In genomic region chr2:132973346-132973745, GRCm38 (mm10) we compare ENCODE assay signal across 22 mouse cellular contexts. TPM values are rescaled to one million over a fixed set of nuclear protein-coding genes. Genes with fewer than 3 reads are reported as not detected.
"Had no signal": no experiment of that assay in that cellular context is flagged by ENCODE, and none has a peak within 500 bp of the region (broad histone marks: within the 10 kb centered on the region; RNA-seq: fewer than 3 reads in every experiment).

No protein-coding gene starts in this region.

- H3K4me3 ChIP-seq: liver, embryonic 15.5 days; midbrain, embryonic 13.5 days; midbrain, embryonic 15.5 days; neural tube, embryonic 12.5 days; stomach, embryonic 15.5 days had no signal

- DNase-seq: liver, postnatal 0 days; lung, adult 2 months; lung, postnatal 14 days; lung, postnatal 36 days; right cerebral cortex, postnatal 14 days; thymus, postnatal 14 days; thymus, postnatal 36 days had no signal

- H3K9me3 ChIP-seq: liver, embryonic 15.5 days; midbrain, embryonic 13.5 days; midbrain, embryonic 15.5 days; neural tube, embryonic 12.5 days; stomach, embryonic 15.5 days had no signal

- H3K36me3 ChIP-seq: liver, embryonic 15.5 days; midbrain, embryonic 13.5 days; midbrain, embryonic 15.5 days; neural tube, embryonic 12.5 days; stomach, embryonic 15.5 days had no signal

- H3K4me2 ChIP-seq: liver, embryonic 15.5 days; midbrain, embryonic 11.5 days; midbrain, embryonic 13.5 days; midbrain, embryonic 15.5 days; neural tube, embryonic 12.5 days; stomach, embryonic 15.5 days had no signal

- H3K9ac ChIP-seq: liver, embryonic 15.5 days; liver, postnatal 0 days; midbrain, embryonic 13.5 days; midbrain, embryonic 15.5 days; neural tube, embryonic 12.5 days; stomach, embryonic 15.5 days had no signal

- ATAC-seq: liver, postnatal 0 days; midbrain, embryonic 13.5 days; midbrain, embryonic 15.5 days had no signal

- H3K27me3 ChIP-seq: liver, embryonic 15.5 days; midbrain, embryonic 13.5 days; midbrain, embryonic 15.5 days; neural tube, embryonic 12.5 days; stomach, embryonic 15.5 days had no signal

- H3K27ac ChIP-seq: liver, embryonic 15.5 days; macrophage; midbrain, embryonic 13.5 days; midbrain, embryonic 15.5 days; neural tube, embryonic 12.5 days; stomach, embryonic 15.5 days; stomach, postnatal 0 days had no signal

- H3K4me1 ChIP-seq: liver, embryonic 15.5 days; midbrain, embryonic 13.5 days; midbrain, embryonic 15.5 days; neural tube, embryonic 12.5 days; stomach, embryonic 15.5 days had no signal

RNA-seq across cellular contexts. Expression of gene Fermt1, which starts 27.6 kb away (rescaled TPM):
- total RNA-seq: megakaryocyte, adult 5-6 weeks; megakaryocyte-erythroid progenitor cell, adult 5-6 weeks; monocyte, adult 5-6 weeks; neutrophil, adult 5-6 weeks had no signal
- polyA plus RNA-seq: liver, embryonic 15.5 days; macrophage; midbrain, embryonic 13.5 days; midbrain, embryonic 15.5 days; midbrain, postnatal 0 days; neural tube, embryonic 14.5 days; testis, adult 2 months had no signal
